Mouse (Mus musculus) lung, postnatal 0 days (tissue): ENCODE measurements at regions not wholly inside any gene's neighbourhood (a gene's known extent, or its start where the extent isn't known, plus 50 kb on each side); places are given as distances from the start of the nearest gene placed in this dataset.

Source experiments
- CTCF ChIP-seq: IDR thresholded peaks from 2 replicates; pipeline ENCODE4 v1.5.1; 2016; ENCODE audit warnings: antibody characterized with exemption, mild to moderate bottlenecking
- EP300 ChIP-seq: IDR thresholded peaks from 2 replicates; pipeline ENCODE4 v1.6.1; 2016; ENCODE audit warnings: antibody characterized with exemption, mild to moderate bottlenecking, control low read depth

GRCm38 (mm10) chr6:93260827-93261226 lies 317.5 kb upstream of the Adamts9 start:
- TF ChIP-seq CTCF = no peak
- no peak for TF ChIP-seq EP300
